18 mouse cellular contexts compared by ENCODE assay signal in the genomic region with DNA sequence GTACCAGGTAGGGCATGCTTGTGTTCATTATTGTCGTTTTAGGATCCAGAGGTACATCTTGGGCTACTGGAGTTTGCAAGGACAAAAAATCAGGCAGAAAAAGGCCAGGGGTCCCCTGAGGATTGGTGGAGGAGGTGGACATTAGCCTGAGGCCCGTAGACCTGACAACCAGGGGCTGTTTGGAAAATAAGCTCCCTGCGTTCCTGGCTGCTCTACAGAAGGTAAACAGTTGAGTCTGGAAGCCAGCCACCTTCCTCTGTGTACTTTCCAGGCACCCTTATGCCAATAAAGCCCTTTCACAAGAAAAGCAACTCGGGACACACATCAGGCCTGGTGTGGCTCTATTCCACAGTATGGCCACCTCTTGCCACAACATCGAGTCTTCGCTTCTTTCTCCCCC.
DNase-seq lines count a peak whose midpoint lies in the region; ATAC-seq and TF ChIP-seq lines count a peak whose summit lies in the region.
"Had no signal": no experiment of that assay in that cellular context is flagged by ENCODE, and none has a peak within 500 bp of the region (broad histone marks: within the 10 kb centered on the region; RNA-seq: fewer than 3 reads in every experiment).

No protein-coding gene starts in this region.

- no peak for TF ChIP-seq POLR2A in lung, adult 2 months (IDR thresholded peaks at IDR 0.05; ENCODE audit: borderline replicate concordance, extremely low read depth, low read depth, low read length)

- no peak overlapping the region for H3K9ac ChIP-seq in intestine, postnatal 0 days (ENCODE audit: low read depth, low read length)
- no peak overlapping the region for H3K9ac ChIP-seq in intestine, embryonic 15.5 days
- H3K9ac ChIP-seq: hindbrain, embryonic 14.5 days; limb, embryonic 13.5 days; midbrain, embryonic 13.5 days had no signal

- H3K36me3 ChIP-seq in intestine, postnatal 0 days (ENCODE audit: control insufficient read depth, insufficient read depth) = peaks cover 19% of the 10 kb centered on the region; the same call in 1 of the 2 replicates
- no peaks in the 10 kb centered on the region for H3K36me3 ChIP-seq in intestine, embryonic 15.5 days
- H3K36me3 ChIP-seq: limb, embryonic 13.5 days had no signal

- no peak overlapping the region for H3K4me2 ChIP-seq in intestine, postnatal 0 days (replicated peaks; ENCODE audit: low read depth)
- no peak overlapping the region for H3K4me2 ChIP-seq in intestine, embryonic 15.5 days (replicated peaks)
- H3K4me2 ChIP-seq: hindbrain, embryonic 14.5 days; limb, embryonic 13.5 days; midbrain, embryonic 13.5 days had no signal

- peak overlapping the region; percentile 15; the same call in 1 of the 2 replicates for H3K27ac ChIP-seq in intestine, postnatal 0 days (ENCODE audit: low read depth, low read length)
- no peak overlapping the region for H3K27ac ChIP-seq in intestine, embryonic 15.5 days
- H3K27ac ChIP-seq in brown adipose tissue, adult 24 weeks (replicated peaks; ENCODE audit: low read depth, low read length) = peak overlapping the region; percentile 69
- H3K27ac ChIP-seq: hindbrain, embryonic 14.5 days; limb, embryonic 13.5 days; midbrain, embryonic 13.5 days had no signal

- H3K9me3 ChIP-seq in intestine, postnatal 0 days (ENCODE audit: control insufficient read depth) = no peaks in the 10 kb centered on the region
- H3K9me3 ChIP-seq in intestine, embryonic 15.5 days = no peaks in the 10 kb centered on the region
- H3K9me3 ChIP-seq: forebrain, embryonic 10.5 days; limb, embryonic 13.5 days; midbrain, embryonic 13.5 days had no signal

- WGBS in intestine, postnatal 0 days = 73% methylated on average over 6 of the region's 6 CpGs
- 58% methylated on average over 6 of the region's 6 CpGs for WGBS in intestine, embryonic 15.5 days
- WGBS in lung, adult 2 months = 34% methylated on average over 6 of the region's 6 CpGs

- no peak for ATAC-seq in intestine, postnatal 0 days
- ATAC-seq in intestine, embryonic 15.5 days = no peak
- no peak for ATAC-seq in inflammation-experienced regulatory T-cells, adult 6 months
- ATAC-seq: midbrain, embryonic 13.5 days had no signal

- no peak overlapping the region for H3K4me3 ChIP-seq in intestine, postnatal 0 days (ENCODE audit: low read depth, low read length)
- no peak overlapping the region for H3K4me3 ChIP-seq in intestine, embryonic 15.5 days (replicated peaks)
- no peak overlapping the region for H3K4me3 ChIP-seq in brown adipose tissue, adult 24 weeks (ENCODE audit: insufficient read depth, low read depth, low read length)
- no peak overlapping the region for H3K4me3 ChIP-seq in lung, adult 2 months (replicated peaks; ENCODE audit: extremely low read depth, low read depth, low read length)
- H3K4me3 ChIP-seq: forebrain, embryonic 10.5 days; limb, embryonic 13.5 days; midbrain, embryonic 13.5 days; myocyte had no signal

- peak; percentile 68 for DNase-seq in lung, adult 2 months
- peak; percentile 51 to 64 for DNase-seq in lung, postnatal 4 days
- no peak for DNase-seq in right cerebral cortex, postnatal 14 days
- DNase-seq: cerebellum, adult 8-10 months; gastrocnemius, postnatal 10 days; heart, postnatal 14 days; kidney, adult 18-20 months; kidney, postnatal 25 days; retina, postnatal 1 day had no signal

- TF ChIP-seq CTCF in intestine, postnatal 0 days (IDR thresholded peaks at IDR 0.05; ENCODE audit: low read depth) = no peak
- TF ChIP-seq CTCF in lung, adult 2 months (IDR thresholded peaks at IDR 0.05; ENCODE audit: insufficient read depth, low read length) = no peak

- peaks cover 20% of the 10 kb centered on the region; the same call in 1 of the 2 replicates for H3K4me1 ChIP-seq in intestine, postnatal 0 days (replicated peaks; ENCODE audit: control insufficient read depth, insufficient read depth, low read length)
- peaks cover 29% of the 10 kb centered on the region for H3K4me1 ChIP-seq in intestine, embryonic 15.5 days (replicated peaks)
- H3K4me1 ChIP-seq in brown adipose tissue, adult 24 weeks (ENCODE audit: control insufficient read depth, insufficient read depth, insufficient read length, low read length) = peaks cover 27% of the 10 kb centered on the region
- peaks cover 31% of the 10 kb centered on the region for H3K4me1 ChIP-seq in lung, adult 2 months (ENCODE audit: control insufficient read depth, insufficient read depth, low read length)

- H3K27me3 ChIP-seq in intestine, postnatal 0 days (replicated peaks; ENCODE audit: control insufficient read depth, insufficient read depth, low read length) = no peaks in the 10 kb centered on the region
- no peaks in the 10 kb centered on the region for H3K27me3 ChIP-seq in intestine, embryonic 15.5 days (replicated peaks)
- H3K27me3 ChIP-seq: limb, embryonic 13.5 days; midbrain, embryonic 13.5 days had no signal
